Comparison of ENCODE assay signal across 28 mouse cellular contexts in the genomic region with DNA sequence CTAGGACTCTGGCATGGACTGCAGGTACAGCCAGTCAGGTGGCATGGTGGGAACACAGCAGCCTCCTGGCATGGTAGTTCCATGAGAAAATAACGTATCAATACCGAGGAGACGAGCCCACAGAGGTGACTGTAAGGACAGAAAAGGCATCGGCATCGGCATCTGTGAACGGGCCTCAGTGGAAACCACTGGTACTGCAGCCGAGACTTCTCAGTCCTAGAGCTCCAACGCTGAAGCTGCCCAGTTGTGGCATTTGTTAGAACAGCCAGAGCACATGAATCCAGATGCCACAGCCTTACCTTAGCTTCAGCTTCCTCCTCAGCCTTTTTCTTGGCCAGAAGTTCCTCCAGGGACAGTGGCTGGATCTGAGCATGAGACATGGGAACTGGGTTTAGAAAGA. TPM values are rescaled to one million over a fixed set of nuclear protein-coding genes. Genes with fewer than 3 reads are reported as not detected.
"Had no signal": no experiment of that assay in that cellular context is flagged by ENCODE, and none has a peak within 500 bp of the region (broad histone marks: within the 10 kb centered on the region; RNA-seq: fewer than 3 reads in every experiment).

No protein-coding gene starts in this region.

- H3K27me3 ChIP-seq: heart, embryonic 13.5 days; heart, embryonic 15.5 days; hindbrain, embryonic 12.5 days; intestine, embryonic 15.5 days; limb, embryonic 12.5 days; liver, embryonic 12.5 days; liver, embryonic 15.5 days had no signal

- H3K27ac ChIP-seq: heart, adult 2 months; heart, embryonic 13.5 days; heart, embryonic 15.5 days; hindbrain, embryonic 10.5 days; hindbrain, embryonic 12.5 days; hindbrain, embryonic 14.5 days; intestine, embryonic 15.5 days; limb, embryonic 10.5 days; limb, embryonic 12.5 days; liver, embryonic 12.5 days; liver, embryonic 15.5 days had no signal

- ATAC-seq: hindbrain, embryonic 16.5 days; inflammation-experienced regulatory T-cells, adult 6 months; intestine, embryonic 15.5 days; intestine, postnatal 0 days; liver, embryonic 12.5 days had no signal

- H3K4me2 ChIP-seq: heart, embryonic 11.5 days; heart, embryonic 13.5 days; heart, embryonic 15.5 days; hindbrain, embryonic 12.5 days; hindbrain, embryonic 14.5 days; intestine, embryonic 15.5 days; limb, embryonic 12.5 days; liver, embryonic 12.5 days; liver, embryonic 15.5 days had no signal

- H3K9me3 ChIP-seq: heart, embryonic 13.5 days; heart, embryonic 15.5 days; hindbrain, embryonic 10.5 days; hindbrain, embryonic 12.5 days; intestine, embryonic 15.5 days; limb, embryonic 10.5 days; limb, embryonic 12.5 days; liver, embryonic 12.5 days; liver, embryonic 15.5 days had no signal

- H3K4me3 ChIP-seq: heart, adult 2 months; heart, embryonic 13.5 days; heart, embryonic 15.5 days; hindbrain, embryonic 10.5 days; hindbrain, embryonic 12.5 days; intestine, embryonic 15.5 days; limb, embryonic 10.5 days; limb, embryonic 12.5 days; liver, embryonic 12.5 days; liver, embryonic 15.5 days had no signal

- H3K4me1 ChIP-seq: heart, embryonic 13.5 days; heart, embryonic 15.5 days; hindbrain, embryonic 10.5 days; hindbrain, embryonic 12.5 days; intestine, embryonic 15.5 days; limb, embryonic 10.5 days; limb, embryonic 12.5 days; liver, embryonic 12.5 days; liver, embryonic 15.5 days had no signal

- H3K9ac ChIP-seq: heart, embryonic 13.5 days; heart, embryonic 15.5 days; hindbrain, embryonic 12.5 days; hindbrain, embryonic 14.5 days; intestine, embryonic 15.5 days; limb, embryonic 12.5 days; liver, embryonic 12.5 days; liver, embryonic 15.5 days had no signal

- DNase-seq: gastrocnemius, postnatal 14 days; gastrocnemius, postnatal 36 days; heart, adult 11 months; heart, adult 2 months; heart, postnatal 14 days; heart, postnatal 4 days; kidney, adult 18-20 months; kidney, adult 8-10 months; kidney, postnatal 10 days; kidney, postnatal 25 days; kidney, postnatal 4 days; liver had no signal

RNA-seq across cellular contexts. Expression of a gene that starts 55.8 kb away (rescaled TPM):
- total RNA-seq: gastrocnemius, adult 18-20 months; gastrocnemius, adult 8-10 months; gastrocnemius, postnatal 14 days; gastrocnemius, postnatal 36 days had no signal
- polyA plus RNA-seq: inflammation-experienced regulatory T-cells, adult 6 months; liver, embryonic 15.5 days had no signal
